Mouse (Mus musculus) testis, adult 2 months (tissue): Measurements from ENCODE around the gene Gm6793.

Experiments used
- CTCF ChIP-seq: fragments of 200-500 bp; IDR thresholded peaks from 2 replicates; pipeline ENCODE4 v1.5.1; 2012; ENCODE audit warnings: low read depth, mild to moderate bottlenecking, inconsistent platforms, low read length, moderate library complexity; ENCODE audit not compliant: control insufficient read depth, insufficient read depth, insufficient replicate concordance
- POLR2A ChIP-seq: fragments of 200-500 bp; IDR thresholded peaks from 2 replicates; pipeline ENCODE4 v1.6.1; 2012; ENCODE audit warnings: low read depth, mild to moderate bottlenecking, inconsistent platforms, low read length, moderate library complexity; ENCODE audit not compliant: control insufficient read depth

DNA sequence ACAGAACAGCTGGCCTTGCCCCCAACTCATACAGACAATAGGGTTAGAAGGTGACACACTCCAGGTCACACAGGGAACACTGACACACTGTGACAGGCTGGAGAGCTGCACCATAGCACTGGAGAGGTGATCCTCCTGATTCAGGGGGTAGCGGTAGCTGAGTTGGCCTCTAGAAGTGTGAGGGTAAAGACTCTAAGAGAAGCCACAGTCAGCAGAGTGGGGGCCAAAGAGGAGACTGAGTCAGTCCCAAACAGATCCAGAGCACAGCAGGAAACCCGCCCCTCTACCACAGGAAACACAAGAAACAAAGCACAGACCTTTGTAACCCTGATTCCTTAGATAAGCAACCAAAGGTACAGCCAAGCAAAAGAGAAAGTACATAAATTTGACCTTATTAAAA lies 38.5 kb downstream of the Gm6793 start:
- TF ChIP-seq POLR2A: no peak
- no peak for TF ChIP-seq CTCF
